Mouse (Mus musculus): Measurements from ENCODE around the gene Cutc.

Gene Cutc

DNA sequence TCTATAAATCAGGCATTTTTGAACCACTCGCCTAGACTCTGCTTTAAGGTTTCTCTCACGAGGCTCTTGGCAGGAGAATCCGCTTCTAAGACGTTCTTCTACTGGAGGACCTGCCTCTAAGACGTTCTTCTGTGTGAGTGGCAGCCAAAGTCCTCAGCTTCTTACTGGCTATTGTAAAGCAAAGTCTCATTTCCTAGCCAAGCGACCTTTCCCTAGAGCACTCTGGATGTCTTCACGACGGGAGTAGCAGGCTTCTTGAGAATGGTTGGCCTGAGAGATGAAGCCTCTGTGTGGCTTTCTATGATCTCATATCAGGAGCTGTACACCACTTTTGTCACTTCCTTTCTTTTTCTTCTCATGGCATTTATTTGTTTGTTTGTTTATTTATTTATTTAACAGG is 42.7 kb downstream of the Cutc start:
- DNase-seq (ENCODE audit: low read depth, low spot score): no peak

DNA sequence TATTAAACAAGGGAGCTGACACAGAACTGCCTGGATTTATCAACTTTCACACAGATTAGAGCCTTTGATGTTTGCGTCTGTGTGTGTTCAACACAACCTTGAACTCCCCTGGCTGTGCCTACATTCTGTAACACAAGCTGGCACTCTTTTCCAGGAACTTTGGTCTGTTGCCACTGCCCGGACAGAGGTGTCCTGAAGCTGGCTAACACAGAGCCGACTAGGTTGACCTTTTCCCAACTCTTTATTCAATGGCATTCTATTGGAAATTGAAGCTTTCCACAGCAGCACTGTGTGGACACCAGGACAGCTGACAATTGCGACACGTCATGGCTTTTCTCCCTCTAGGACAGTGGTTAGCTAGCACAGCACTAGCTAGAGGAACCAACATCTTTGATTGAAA is 44.4 kb downstream of the Cutc start:
- no peak for DNase-seq (ENCODE audit: low read depth, low spot score)

DNA sequence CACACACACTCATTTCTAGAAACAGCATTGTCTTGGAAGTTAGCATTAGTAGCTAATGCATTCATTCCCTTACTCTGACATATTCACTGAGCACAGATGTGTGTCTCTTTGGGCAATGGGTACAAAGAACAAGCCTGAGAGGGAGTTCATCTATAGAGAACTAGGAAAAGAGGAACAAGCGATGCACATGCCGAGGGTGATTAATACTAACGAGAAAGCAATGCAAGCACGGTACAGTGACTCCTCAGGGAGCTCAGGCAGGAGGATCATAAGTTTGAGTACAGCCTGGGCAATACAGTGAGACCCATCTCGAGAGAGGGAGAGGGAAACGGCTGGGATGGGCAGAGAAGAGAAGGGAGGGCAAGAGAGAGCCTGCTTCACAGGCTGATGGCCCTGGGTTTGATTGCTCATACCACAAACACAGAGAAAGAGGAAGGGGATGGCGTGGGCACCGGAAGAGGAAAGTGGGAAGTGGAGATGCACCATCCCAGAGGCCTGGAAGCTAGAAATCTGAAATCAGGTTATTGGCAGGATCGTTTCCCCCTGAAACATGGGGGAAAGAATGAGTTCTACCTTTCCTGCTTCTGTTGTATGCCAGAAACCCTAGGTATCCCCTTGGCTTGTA is 48.7 kb downstream of the Cutc start:
- DNase-seq (ENCODE audit: low read depth, low spot score): no peak

DNA sequence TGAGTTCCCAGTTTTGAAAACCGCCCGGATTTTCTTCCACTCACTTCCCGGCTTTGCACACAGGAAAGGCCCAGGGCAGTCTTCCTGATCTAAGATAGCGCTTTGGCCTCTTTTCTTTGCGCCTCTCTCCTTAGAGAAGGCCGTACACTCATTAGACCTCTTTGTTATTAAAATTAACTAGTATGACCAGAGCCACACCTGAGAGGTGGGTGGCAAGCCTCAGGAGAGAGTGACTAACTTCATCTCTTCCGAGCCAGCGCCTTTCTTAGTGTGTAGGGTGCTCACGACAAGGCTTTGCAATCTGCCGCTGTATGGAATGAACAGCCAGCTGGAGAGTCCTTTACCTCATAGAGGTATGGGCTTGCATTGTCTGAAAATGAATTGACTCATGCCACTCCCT is 51.1 kb downstream of the Cutc start:
- DNase-seq (ENCODE audit: low read depth, low spot score): no peak

DNA sequence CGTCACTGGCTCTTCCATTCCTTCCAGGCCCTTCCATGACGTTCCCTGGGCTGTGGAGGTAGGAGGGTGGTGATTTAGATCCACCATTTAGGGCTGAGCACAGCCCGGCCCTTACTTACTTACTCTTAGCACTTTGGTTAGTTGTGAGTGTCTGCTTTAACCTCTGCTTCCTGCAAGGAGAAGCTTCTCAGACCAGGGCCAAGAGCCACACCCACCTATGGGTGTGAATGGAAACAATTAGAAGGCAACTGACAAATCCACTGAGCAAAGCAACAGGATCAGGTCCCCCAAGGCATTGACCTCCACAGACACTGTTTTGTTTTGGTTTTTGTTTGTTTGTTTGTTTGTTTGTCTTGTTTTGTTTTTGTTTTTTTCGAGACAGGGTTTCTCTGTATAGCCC is 56.5 kb downstream of the Cutc start:
- no peak for DNase-seq (ENCODE audit: low read depth, low spot score)

DNA sequence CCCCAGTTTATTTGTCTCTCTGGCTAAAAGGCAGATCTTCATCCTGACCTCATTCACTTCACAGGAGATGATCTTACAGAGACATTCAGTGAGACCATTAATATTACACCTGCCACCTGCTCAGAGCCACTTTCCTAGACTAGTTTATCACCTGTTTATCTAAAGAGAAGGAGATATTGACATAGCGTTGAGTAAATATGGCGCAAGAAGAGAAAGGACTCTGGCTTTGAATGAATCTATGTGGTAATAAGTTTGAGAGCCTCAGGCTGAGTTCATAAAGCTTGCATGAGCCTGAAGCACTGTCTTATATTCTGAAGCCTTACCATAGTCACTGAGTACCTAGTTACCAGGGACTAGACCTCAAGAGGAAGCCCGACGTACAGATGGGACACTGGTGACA is 58.6 kb downstream of the Cutc start:
- no peak for DNase-seq (ENCODE audit: low read depth, low spot score)

DNA sequence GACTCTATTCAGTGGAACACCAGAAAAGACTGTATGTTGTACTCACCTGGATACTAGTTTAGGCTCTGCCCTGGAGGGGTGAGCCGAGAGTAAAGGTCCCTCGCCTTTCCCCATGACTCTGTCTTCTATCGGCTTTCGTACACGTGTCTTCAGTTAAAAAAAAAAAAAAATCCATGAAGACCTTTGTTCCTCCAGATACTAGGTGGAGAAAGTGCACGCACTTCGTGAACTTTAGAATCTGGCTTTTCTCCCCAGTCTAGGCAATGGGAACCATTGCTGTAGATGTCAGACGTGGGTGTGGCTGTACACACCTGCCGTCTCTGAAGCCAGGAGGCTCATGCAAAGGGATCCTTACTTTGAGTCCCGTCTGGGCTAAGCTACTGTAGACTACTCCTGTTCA is 60.5 kb downstream of the Cutc start:
- no peak for DNase-seq (ENCODE audit: low read depth, low spot score)

DNA sequence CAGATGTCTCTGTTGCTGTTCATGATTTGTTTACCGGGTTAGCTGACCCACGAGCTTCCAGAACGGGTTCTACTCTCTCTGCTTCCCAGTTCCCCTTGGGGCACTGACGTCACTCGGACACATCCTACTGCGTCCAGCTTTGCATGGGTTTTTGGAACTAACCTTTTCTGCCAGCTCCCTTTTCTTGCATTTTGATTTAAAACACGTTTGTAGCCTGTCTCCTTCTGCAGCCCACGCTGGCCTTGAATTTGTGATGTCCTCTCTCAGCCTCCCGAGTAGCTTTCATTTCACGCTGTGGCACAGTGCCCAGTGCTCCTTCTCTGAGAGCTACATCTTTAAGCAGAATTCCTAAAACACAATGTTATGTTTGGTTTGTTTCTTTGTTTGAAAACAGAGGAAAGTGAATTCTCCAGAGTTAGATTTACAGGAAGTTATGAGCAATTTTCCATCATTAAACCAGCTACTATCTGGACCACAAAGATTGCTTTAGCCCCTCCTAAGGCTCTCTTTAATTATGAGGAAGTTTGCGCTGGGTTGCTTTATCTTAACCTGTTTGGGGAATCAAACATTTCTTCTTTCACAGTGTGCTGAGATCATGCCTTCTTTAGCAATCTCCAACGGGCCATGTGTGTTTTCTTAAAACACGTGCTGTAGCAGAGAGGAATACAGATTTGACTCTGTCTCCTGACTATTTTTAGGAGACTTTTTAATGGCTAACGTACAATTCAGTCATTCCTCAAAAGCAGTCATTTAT is 63.0 kb downstream of the Cutc start:
- DNase-seq (ENCODE audit: low read depth, low spot score): no peak
